Mouse (Mus musculus) left cerebral cortex, postnatal 14 days (tissue): ENCODE data around the gene Hmgcs2. TPM values are rescaled to one million over a fixed set of nuclear protein-coding genes. Genes with fewer than 3 reads are reported as not detected.

Source experiments
- DNase-seq, 2 experiments: peaks; one replicate each; pipeline ENCODE4 v3.0.0; 2021 to 2022; ENCODE audit warnings: low spot score in 2 of 2, mixed read lengths in 1 of 2
- intact Hi-C: fragments of 180-260 bp; cut with DNase I; formaldehyde crosslinking; loops from one replicate; pipeline ENCODE4 v1.15.1; 2025
- total RNA-seq, 2 experiments: library from RNA; stranded (reverse); gene quantifications; 2 replicates each; pipeline ENCODE4 v1.2.3; 2021

Hmgcs2 gene
- total RNA-seq, 2 experiments from 2014 or later, result 10.5 to 10.9 TPM

GRCm38 (mm10) chr3:98267249-98267651, 13.0 kb upstream of the Hmgcs2 start:
- intact Hi-C loops, result no loop called here
- no peak for DNase-seq

- intact Hi-C loops, result no loop called here
- DNase-seq, result no peak
Measured at GRCm38 (mm10) chr3:98273623-98274398, 6.4 kb upstream of the Hmgcs2 start.

- DNase-seq, result no peak
- intact Hi-C loops, result no loop called here
Measured at GRCm38 (mm10) chr3:98279682-98280081, 553 bp upstream of the Hmgcs2 start.

- intact Hi-C loops, result no loop called here
- DNase-seq, result peak; percentile 56 to 72
Measured at GRCm38 (mm10) chr3:98280933-98281678, 871 bp downstream of the Hmgcs2 start.

GRCm38 (mm10) chr3:98282422-98282821, 2.2 kb downstream of the Hmgcs2 start:
- intact Hi-C loops, result no loop called here
- DNase-seq, result no peak

GRCm38 (mm10) chr3:98283205-98283604, 3.0 kb downstream of the Hmgcs2 start:
- intact Hi-C loops, result no loop called here
- DNase-seq, result no peak

- intact Hi-C loops, result no loop called here
Measured at GRCm38 (mm10) chr3:98291044-98291443, 10.8 kb downstream of the Hmgcs2 start.

GRCm38 (mm10) chr3:98295965-98296364, 15.7 kb downstream of the Hmgcs2 start:
- no peak for DNase-seq
- intact Hi-C loops, result no loop called here

More at GRCm38 (mm10) chr3:98291044-98291443, 10.8 kb downstream of the Hmgcs2 start:
- no peak for DNase-seq

- intact Hi-C loops, result no loop called here
- no peak for DNase-seq
Measured at GRCm38 (mm10) chr3:98299391-98300100, 19.3 kb downstream of the Hmgcs2 start.

- DNase-seq, result no peak
- intact Hi-C loops, result no loop called here
Measured at GRCm38 (mm10) chr3:98300266-98300665, 20.0 kb downstream of the Hmgcs2 start.

GRCm38 (mm10) chr3:98301761-98302160, 21.5 kb downstream of the Hmgcs2 start:
- no peak for DNase-seq
- intact Hi-C loops, result no loop called here

- intact Hi-C loops, result no loop called here
- DNase-seq, result no peak
Measured at GRCm38 (mm10) chr3:98308606-98309005, 28.4 kb downstream of the Hmgcs2 start.

GRCm38 (mm10) chr3:98310456-98310855, 30.2 kb downstream of the Hmgcs2 start:
- no peak for DNase-seq
- intact Hi-C loops, result loop anchor here (5.0 kb wide), 1 partner anchor 383 kb away; no protein-coding TSS in a partner anchor

GRCm38 (mm10) chr3:98312867-98313266, 32.6 kb downstream of the Hmgcs2 start:
- DNase-seq, result peak in 1 of 2 experiments; percentile 65
- intact Hi-C loops, result loop anchor here (1.0 to 5.0 kb wide), 2 partner anchors 86 to 386 kb away; no protein-coding TSS in a partner anchor

GRCm38 (mm10) chr3:98313294-98314155, 33.3 kb downstream of the Hmgcs2 start:
- intact Hi-C loops, result loop anchor here (1.0 to 5.0 kb wide), 2 partner anchors 86 to 386 kb away; no protein-coding TSS in a partner anchor
- DNase-seq, result no peak

- intact Hi-C loops, result no loop called here
- DNase-seq, result no peak
Measured at GRCm38 (mm10) chr3:98315181-98315580, 34.9 kb downstream of the Hmgcs2 start.

- DNase-seq, result peak; percentile 52 to 61
- intact Hi-C loops, result no loop called here
Measured at GRCm38 (mm10) chr3:98317143-98317542, 36.9 kb downstream of the Hmgcs2 start.

- peak in 1 of 2 experiments; percentile 70 for DNase-seq
- intact Hi-C loops, result no loop called here
Measured at GRCm38 (mm10) chr3:98319190-98319589, 39.0 kb downstream of the Hmgcs2 start.

GRCm38 (mm10) chr3:98322209-98322608, 42.0 kb downstream of the Hmgcs2 start:
- intact Hi-C loops, result no loop called here
- DNase-seq, result no peak
